Mouse (Mus musculus): ENCODE measurements around the gene Gm15294. TPM values are rescaled to one million over a fixed set of nuclear protein-coding genes. Genes with fewer than 3 reads are reported as not detected.

The Gm15294 gene
- polyA plus RNA-seq (2016; fragmentation: Nextera tagmentation; extraction: Ambion mirVana): not detected in 2 replicates

- H3K4me3 ChIP-seq: no peak within 1 kb of the TSS
- H3K9ac ChIP-seq: no peak within 1 kb of the TSS
- no peak within 1 kb of the TSS for H3K27ac ChIP-seq (ENCODE audit: poor library complexity, severe bottlenecking)
- H3K9me3 ChIP-seq (replicated peaks): no peaks in the 10 kb centered on the region
- no peaks in the 10 kb centered on the region for H3K36me3 ChIP-seq
- H3K4me2 ChIP-seq: no peak within 1 kb of the TSS
- no peak for ATAC-seq (ENCODE audit: insufficient number of reproducible peaks, low FRiP score)
- 81% methylated on average over 4 of the region's 4 CpGs for WGBS
- H3K4me1 ChIP-seq (replicated peaks): no peaks in the 10 kb centered on the region
- H3K27me3 ChIP-seq (replicated peaks): no peaks in the 10 kb centered on the region
Observed at GRCm38 (mm10) chrX:141875135-141875534, at the start of gene Gm15294. TSS of gene Gm15294 (minus strand) at chrX:141875235.

- H3K4me3 ChIP-seq: no peak overlapping the region
- no peak for ATAC-seq (ENCODE audit: insufficient number of reproducible peaks, low FRiP score)
- no peaks in the 10 kb centered on the region for H3K36me3 ChIP-seq
- H3K27me3 ChIP-seq (replicated peaks): no peaks in the 10 kb centered on the region
- no peak overlapping the region for H3K27ac ChIP-seq (ENCODE audit: poor library complexity, severe bottlenecking)
- no peaks in the 10 kb centered on the region for H3K4me1 ChIP-seq (replicated peaks)
- H3K9ac ChIP-seq: no peak overlapping the region
- H3K4me2 ChIP-seq: no peak overlapping the region
- H3K9me3 ChIP-seq (replicated peaks): no peaks in the 10 kb centered on the region
- 63% methylated on average over 4 of the region's 4 CpGs for WGBS
Observed at GRCm38 (mm10) chrX:141884336-141885048, 9.5 kb upstream of the Gm15294 start.

GRCm38 (mm10) chrX:141874024-141874423, 1.0 kb downstream of the Gm15294 start:
- WGBS: 80% methylated on average over 11 of the region's 11 CpGs
- Histone ChIP-seq H3K4me3 (no peak overlapping the region), H3K4me1 (replicated peaks) (no peaks in the 10 kb centered on the region), H3K4me2 (no peak overlapping the region), H3K36me3 (no peaks in the 10 kb centered on the region), H3K27me3 (replicated peaks) (no peaks in the 10 kb centered on the region), H3K9ac (no peak overlapping the region), H3K9me3 (replicated peaks) (no peaks in the 10 kb centered on the region), H3K27ac (ENCODE audit: poor library complexity, severe bottlenecking) (no peak overlapping the region)
- no peak for ATAC-seq (ENCODE audit: insufficient number of reproducible peaks, low FRiP score)

- 60% methylated on average over 4 of the region's 4 CpGs for WGBS
- H3K4me1 ChIP-seq (replicated peaks): no peaks in the 10 kb centered on the region
Observed at GRCm38 (mm10) chrX:141873597-141873996, 1.4 kb downstream of the Gm15294 start.

GRCm38 (mm10) chrX:141855684-141856396, 19.2 kb downstream of the Gm15294 start:
- H3K4me1 ChIP-seq (replicated peaks): no peaks in the 10 kb centered on the region
- no peak overlapping the region for H3K9ac ChIP-seq
- 26% methylated on average over 6 of the region's 6 CpGs for WGBS
- no peaks in the 10 kb centered on the region for H3K9me3 ChIP-seq (replicated peaks)
- no peaks in the 10 kb centered on the region for H3K27me3 ChIP-seq (replicated peaks)
- no peak overlapping the region for H3K4me2 ChIP-seq
- no peaks in the 10 kb centered on the region for H3K36me3 ChIP-seq
- no peak overlapping the region for H3K27ac ChIP-seq (ENCODE audit: poor library complexity, severe bottlenecking)
- no peak for ATAC-seq (ENCODE audit: insufficient number of reproducible peaks, low FRiP score)
- no peak overlapping the region for H3K4me3 ChIP-seq

More at GRCm38 (mm10) chrX:141873597-141873996, 1.4 kb downstream of the Gm15294 start:
- no peaks in the 10 kb centered on the region for H3K9me3 ChIP-seq (replicated peaks)
- no peak overlapping the region for H3K27ac ChIP-seq (ENCODE audit: poor library complexity, severe bottlenecking)
- H3K9ac ChIP-seq: no peak overlapping the region
- H3K4me2 ChIP-seq: no peak overlapping the region
- no peaks in the 10 kb centered on the region for H3K36me3 ChIP-seq
- no peak for ATAC-seq (ENCODE audit: insufficient number of reproducible peaks, low FRiP score)
- no peaks in the 10 kb centered on the region for H3K27me3 ChIP-seq (replicated peaks)
- H3K4me3 ChIP-seq: no peak overlapping the region

Other genes starting within 250 kb of the Gm15294 start
- gene Irs4, start 150.0 kb downstream of the Gm15294 start, polyA plus RNA-seq (2016; fragmentation: Nextera tagmentation; extraction: Ambion mirVana): not detected in 2 replicates